Mouse (Mus musculus): ENCODE measurements around the gene Ube2e2.

GRCm38 (mm10) chr14:18828661-18829060 is 65.4 kb downstream of the Ube2e2 start:
- TF ChIP-seq POLR2A (IDR thresholded peaks at IDR 0.05; ENCODE audit: extremely low read depth, insufficient read depth, low read length) = no peak
- no peak for TF ChIP-seq CTCF (IDR thresholded peaks at IDR 0.05; ENCODE audit: low read depth, low read length)
